Mouse (Mus musculus): ENCODE measurements around the gene Cdc14b. TPM values are rescaled to one million over a fixed set of nuclear protein-coding genes. Genes with fewer than 3 reads are reported as not detected.

The Cdc14b gene
- 10 to 100 TPM; 11.3 to 12.6 TPM for total RNA-seq (2021)
- long read RNA-seq, experiment 1, full-length matches to known transcripts = 2 of 8 reads
- long read RNA-seq, experiment 1, partial matches to known transcripts = 1 of 8 reads
- long read RNA-seq, experiment 1, other reads (novel, unspliced or antisense) = 5 of 8 reads
- long read RNA-seq, experiment 2, full-length matches to known transcripts = 2 of 12 reads
- long read RNA-seq, experiment 2, partial matches to known transcripts = 2 of 12 reads
- long read RNA-seq, experiment 2, other reads (novel, unspliced or antisense) = 8 of 12 reads

GRCm38 (mm10) chr13:64274879-64275753 lies at the start of gene Cdc14b:
Gene Cdc14b, minus strand, starts transcription at chr13:64275290.
- DNase-seq (ENCODE audit: low spot score in 2 of 2) = peak; percentile 66 to 73

GRCm38 (mm10) chr13:64322561-64323281 lies 47.6 kb upstream of the Cdc14b start:
- no peak for DNase-seq (ENCODE audit: low spot score in 2 of 2)

- no peak for DNase-seq (ENCODE audit: low spot score in 2 of 2)
Measured at GRCm38 (mm10) chr13:64320334-64320733, 45.2 kb upstream of the Cdc14b start.

- DNase-seq (ENCODE audit: low spot score in 2 of 2) = no peak
Measured at GRCm38 (mm10) chr13:64319782-64320181, 44.7 kb upstream of the Cdc14b start.

GRCm38 (mm10) chr13:64318355-64318754 lies 43.3 kb upstream of the Cdc14b start:
- DNase-seq (ENCODE audit: low spot score in 2 of 2) = no peak

- DNase-seq (ENCODE audit: low spot score in 2 of 2) = no peak
Measured at GRCm38 (mm10) chr13:64315483-64316050, 40.5 kb upstream of the Cdc14b start.

- no peak for DNase-seq (ENCODE audit: low spot score in 2 of 2)
Measured at GRCm38 (mm10) chr13:64314041-64314440, 39.0 kb upstream of the Cdc14b start.

GRCm38 (mm10) chr13:64312916-64313289 lies 37.8 kb upstream of the Cdc14b start:
- no peak for DNase-seq (ENCODE audit: low spot score in 2 of 2)

GRCm38 (mm10) chr13:64312024-64312915 lies 37.2 kb upstream of the Cdc14b start, which contains the start of gene Aaed1:
Gene Aaed1, minus strand, starts transcription at chr13:64312710.
- peak; percentile 90 to 92 for DNase-seq (ENCODE audit: low spot score in 2 of 2)

GRCm38 (mm10) chr13:64311266-64311665 lies 36.2 kb upstream of the Cdc14b start:
- no peak for DNase-seq (ENCODE audit: low spot score in 2 of 2)

- DNase-seq (ENCODE audit: low spot score in 2 of 2) = no peak
Measured at GRCm38 (mm10) chr13:64310585-64310984, 35.5 kb upstream of the Cdc14b start.

GRCm38 (mm10) chr13:64309842-64310241 lies 34.8 kb upstream of the Cdc14b start:
- DNase-seq (ENCODE audit: low spot score in 2 of 2) = no peak

- no peak for DNase-seq (ENCODE audit: low spot score in 2 of 2)
Measured at GRCm38 (mm10) chr13:64309036-64309435, 33.9 kb upstream of the Cdc14b start.

- no peak for DNase-seq (ENCODE audit: low spot score in 2 of 2)
Measured at GRCm38 (mm10) chr13:64307508-64307907, 32.4 kb upstream of the Cdc14b start.

- DNase-seq (ENCODE audit: low spot score in 2 of 2) = peak; percentile 44 to 62
Measured at GRCm38 (mm10) chr13:64306078-64306477, 31.0 kb upstream of the Cdc14b start.

- DNase-seq (ENCODE audit: low spot score in 2 of 2) = no peak
Measured at GRCm38 (mm10) chr13:64299069-64299468, 24.0 kb upstream of the Cdc14b start.

GRCm38 (mm10) chr13:64286791-64287190 lies 11.7 kb upstream of the Cdc14b start:
- DNase-seq (ENCODE audit: low spot score in 2 of 2) = no peak

GRCm38 (mm10) chr13:64286321-64286720 lies 11.2 kb upstream of the Cdc14b start:
- DNase-seq (ENCODE audit: low spot score in 2 of 2) = no peak

GRCm38 (mm10) chr13:64284676-64285075 lies 9.6 kb upstream of the Cdc14b start:
- no peak for DNase-seq (ENCODE audit: low spot score in 2 of 2)

GRCm38 (mm10) chr13:64280940-64281339 lies 5.8 kb upstream of the Cdc14b start:
- no peak for DNase-seq (ENCODE audit: low spot score in 2 of 2)
